Mouse (Mus musculus) kidney, adult 2 months (tissue): ENCODE data around the gene Zswim4.

Experiments
- CTCF ChIP-seq: fragments of 200-500 bp; conservative IDR thresholded peaks from 2 replicates; pipeline ENCODE4 v1.5.1; 2011; ENCODE audit warnings: low read depth, mild to moderate bottlenecking, control low read depth, low read length, moderate library complexity, mixed read lengths; ENCODE audit not compliant: insufficient read depth, insufficient read length
- POLR2A ChIP-seq: fragments of 200-500 bp; IDR thresholded peaks from one replicate; pipeline ENCODE4 v1.6.1; 2011; ENCODE audit warnings: low read depth, low read length, control low read depth

- TF ChIP-seq CTCF (no peak), POLR2A (no peak)
Observed at GRCm38 (mm10) chr8:84180530-84181190, 56.2 kb downstream of the Zswim4 start.
